Mouse (Mus musculus): ENCODE measurements at regions not wholly inside any gene's neighbourhood (a gene's known extent, or its start where the extent isn't known, plus 50 kb on each side); places are given as distances from the start of the nearest gene placed in this dataset.
"Not testable (repeated sequence)": the region's sequence is repeated elsewhere in the genome, so short reads cannot be mapped to it uniquely, and the experiment has no call there.

DNA sequence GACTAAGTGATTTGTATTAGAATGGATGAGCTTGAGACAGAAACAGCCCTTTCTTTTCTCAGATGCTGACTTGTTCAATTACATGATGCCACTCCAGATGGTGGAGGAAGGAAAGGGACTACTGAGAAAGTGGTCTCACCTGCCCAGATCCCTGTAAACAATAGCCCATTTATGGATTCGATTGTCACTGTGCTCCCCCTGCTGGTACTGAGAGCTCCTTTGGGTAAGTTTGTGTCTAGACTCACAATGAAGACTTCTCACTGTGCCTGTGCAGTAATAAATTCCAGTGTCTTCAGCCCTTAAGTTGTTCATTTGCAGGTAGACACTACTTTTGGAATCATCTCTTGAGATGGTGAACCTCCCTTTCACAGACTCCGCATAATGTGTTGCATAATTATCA lies 847.7 kb downstream of the Adam6a start:
- Histone ChIP-seq H3K27ac (ENCODE audit: insufficient read depth, low read length) (no peak overlapping the region), H3K4me1 (ENCODE audit: control insufficient read depth, insufficient read depth, insufficient read length) (no peaks in the 10 kb centered on the region), H3K36me3 (ENCODE audit: control insufficient read depth, insufficient read depth, low read length) (no peaks in the 10 kb centered on the region), H3K4me3 (ENCODE audit: extremely low read depth, insufficient read depth, insufficient read length) (no peak overlapping the region), H3K27me3 (ENCODE audit: control insufficient read depth, insufficient read depth, low read length) (no peaks in the 10 kb centered on the region)
- TF ChIP-seq POLR2A (IDR thresholded peaks at IDR 0.05; ENCODE audit: low read depth, low read length) (no peak), CTCF (IDR thresholded peaks at IDR 0.05; ENCODE audit: extremely low read depth, insufficient read depth, insufficient read length, insufficient replicate concordance) (no peak)
- DNase-seq (ENCODE audit: low read depth in 1 of 2, low spot score in 2 of 2): no peak
- WGBS: 84% methylated on average over 2 of the region's 2 CpGs

- WGBS: 63% methylated on average over 2 of the region's 2 CpGs
- Histone ChIP-seq H3K36me3 (ENCODE audit: control insufficient read depth, insufficient read depth, low read length) (no peaks in the 10 kb centered on the region), H3K4me3 (ENCODE audit: extremely low read depth, insufficient read depth, insufficient read length) (no peak overlapping the region), H3K27me3 (ENCODE audit: control insufficient read depth, insufficient read depth, low read length) (no peaks in the 10 kb centered on the region), H3K27ac (ENCODE audit: insufficient read depth, low read length) (no peak overlapping the region), H3K4me1 (ENCODE audit: control insufficient read depth, insufficient read depth, insufficient read length) (no peaks in the 10 kb centered on the region)
- TF ChIP-seq CTCF (IDR thresholded peaks at IDR 0.05; ENCODE audit: extremely low read depth, insufficient read depth, insufficient read length, insufficient replicate concordance) (no peak), POLR2A (IDR thresholded peaks at IDR 0.05; ENCODE audit: low read depth, low read length) (no peak)
- no peak for DNase-seq (ENCODE audit: low read depth in 1 of 2, low spot score in 2 of 2)
Measured at GRCm38 (mm10) chr12:114406206-114406605, 862.5 kb downstream of the Adam6a start.

DNA sequence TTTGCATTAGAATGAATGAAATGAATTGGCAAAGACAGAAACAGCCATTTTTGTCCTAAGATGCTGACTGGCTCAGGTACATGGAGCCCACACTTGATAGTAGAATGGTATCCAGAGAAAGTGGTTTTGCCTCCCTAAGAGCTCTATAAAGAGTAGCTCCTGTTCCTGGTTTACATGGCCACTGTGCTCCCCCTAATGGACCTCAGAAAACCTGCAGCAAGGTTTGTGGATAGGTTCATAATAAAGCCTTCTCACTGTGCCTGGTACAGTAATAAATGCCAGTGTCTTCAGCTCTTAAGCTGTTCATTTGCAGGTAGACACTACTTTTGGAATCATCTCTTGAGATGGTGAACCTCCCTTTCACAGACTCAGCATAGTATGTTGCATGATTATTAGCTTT lies 890.8 kb downstream of the Adam6a start:
- TF ChIP-seq POLR2A (IDR thresholded peaks at IDR 0.05; ENCODE audit: low read depth, low read length): no peak
- H3K27ac ChIP-seq (ENCODE audit: insufficient read depth, low read length): no peak overlapping the region
- no peaks in the 10 kb centered on the region for H3K36me3 ChIP-seq (ENCODE audit: control insufficient read depth, insufficient read depth, low read length)
- DNase-seq (ENCODE audit: low read depth in 1 of 2, low spot score in 2 of 2): no peak
- H3K4me3 ChIP-seq (ENCODE audit: extremely low read depth, insufficient read depth, insufficient read length): no peak overlapping the region
- no peaks in the 10 kb centered on the region for H3K27me3 ChIP-seq (ENCODE audit: control insufficient read depth, insufficient read depth, low read length)
- H3K4me1 ChIP-seq (ENCODE audit: control insufficient read depth, insufficient read depth, insufficient read length): no peaks in the 10 kb centered on the region

- Histone ChIP-seq H3K4me1 (ENCODE audit: control insufficient read depth, insufficient read depth, insufficient read length) (no peaks in the 10 kb centered on the region), H3K27ac (ENCODE audit: insufficient read depth, low read length) (no peak overlapping the region), H3K27me3 (ENCODE audit: control insufficient read depth, insufficient read depth, low read length) (no peaks in the 10 kb centered on the region), H3K36me3 (ENCODE audit: control insufficient read depth, insufficient read depth, low read length) (no peaks in the 10 kb centered on the region), H3K4me3 (ENCODE audit: extremely low read depth, insufficient read depth, insufficient read length) (no peak overlapping the region)
- no peak for DNase-seq (ENCODE audit: low read depth in 1 of 2, low spot score in 2 of 2)
- TF ChIP-seq POLR2A (IDR thresholded peaks at IDR 0.05; ENCODE audit: low read depth, low read length) (no peak), CTCF (IDR thresholded peaks at IDR 0.05; ENCODE audit: extremely low read depth, insufficient read depth, insufficient read length, insufficient replicate concordance) (no peak)
- 37% methylated on average over 5 of the region's 5 CpGs for WGBS
Measured at GRCm38 (mm10) chr12:114462037-114462436, 918.3 kb downstream of the Adam6a start.

- H3K27ac ChIP-seq (ENCODE audit: insufficient read depth, low read length): no peak overlapping the region
- H3K36me3 ChIP-seq (ENCODE audit: control insufficient read depth, insufficient read depth, low read length): no peaks in the 10 kb centered on the region
- DNase-seq (ENCODE audit: low read depth in 1 of 2, low spot score in 2 of 2): no peak
- no peaks in the 10 kb centered on the region for H3K27me3 ChIP-seq (ENCODE audit: control insufficient read depth, insufficient read depth, low read length)
- H3K4me3 ChIP-seq (ENCODE audit: extremely low read depth, insufficient read depth, insufficient read length): no peak overlapping the region
- no peaks in the 10 kb centered on the region for H3K4me1 ChIP-seq (ENCODE audit: control insufficient read depth, insufficient read depth, insufficient read length)
- TF ChIP-seq POLR2A (IDR thresholded peaks at IDR 0.05; ENCODE audit: low read depth, low read length) (no peak), CTCF (IDR thresholded peaks at IDR 0.05; ENCODE audit: extremely low read depth, insufficient read depth, insufficient read length, insufficient replicate concordance) (no peak)
Measured at GRCm38 (mm10) chr12:114462566-114462965, 918.9 kb downstream of the Adam6a start.

DNA sequence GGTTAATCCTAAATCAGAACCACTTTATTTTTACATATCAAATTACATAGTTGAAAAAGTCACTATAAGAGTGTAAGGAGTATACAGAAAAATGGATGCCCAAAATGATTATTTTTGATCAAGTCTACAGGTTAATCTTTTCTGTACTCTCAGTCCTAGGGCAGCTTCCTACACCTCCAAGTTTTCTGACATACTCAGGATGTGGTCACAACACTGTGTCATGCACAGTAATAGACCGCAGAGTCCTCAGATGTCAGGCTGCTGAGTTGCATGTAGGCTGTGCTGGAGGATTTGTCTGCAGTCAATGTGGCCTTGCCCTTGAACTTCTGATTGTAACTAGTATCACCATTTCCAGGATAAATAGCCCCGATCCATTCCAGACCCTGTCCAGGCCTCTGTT lies 925.1 kb downstream of the Adam6a start:
- 33% methylated on average over 2 of the region's 2 CpGs for WGBS
- no peak overlapping the region for H3K4me3 ChIP-seq (ENCODE audit: extremely low read depth, insufficient read depth, insufficient read length)
- no peaks in the 10 kb centered on the region for H3K36me3 ChIP-seq (ENCODE audit: control insufficient read depth, insufficient read depth, low read length)
- peak in 1 of 2 experiments; percentile 11 for DNase-seq (ENCODE audit: low read depth in 1 of 2, low spot score in 2 of 2)
- no peak overlapping the region for H3K27ac ChIP-seq (ENCODE audit: insufficient read depth, low read length)
- H3K4me1 ChIP-seq (ENCODE audit: control insufficient read depth, insufficient read depth, insufficient read length): no peaks in the 10 kb centered on the region
- TF ChIP-seq POLR2A (IDR thresholded peaks at IDR 0.05; ENCODE audit: low read depth, low read length): no peak
- TF ChIP-seq CTCF (IDR thresholded peaks at IDR 0.05; ENCODE audit: extremely low read depth, insufficient read depth, insufficient read length, insufficient replicate concordance): no peak
- no peaks in the 10 kb centered on the region for H3K27me3 ChIP-seq (ENCODE audit: control insufficient read depth, insufficient read depth, low read length)

GRCm38 (mm10) chr12:114472678-114473077 lies 929.0 kb downstream of the Adam6a start:
- H3K4me1 ChIP-seq (ENCODE audit: control insufficient read depth, insufficient read depth, insufficient read length); H3K27ac ChIP-seq (ENCODE audit: insufficient read depth, low read length); DNase-seq (ENCODE audit: low read depth in 1 of 2, low spot score in 2 of 2); H3K27me3 ChIP-seq (ENCODE audit: control insufficient read depth, insufficient read depth, low read length); H3K36me3 ChIP-seq (ENCODE audit: control insufficient read depth, insufficient read depth, low read length); H3K4me3 ChIP-seq (ENCODE audit: extremely low read depth, insufficient read depth, insufficient read length): not testable (repeated sequence)

- no peak for DNase-seq (ENCODE audit: low read depth in 1 of 2, low spot score in 2 of 2)
- Histone ChIP-seq H3K27me3 (ENCODE audit: control insufficient read depth, insufficient read depth, low read length) (no peaks in the 10 kb centered on the region), H3K27ac (ENCODE audit: insufficient read depth, low read length) (no peak overlapping the region), H3K4me3 (ENCODE audit: extremely low read depth, insufficient read depth, insufficient read length) (no peak overlapping the region), H3K4me1 (ENCODE audit: control insufficient read depth, insufficient read depth, insufficient read length) (no peaks in the 10 kb centered on the region), H3K36me3 (ENCODE audit: control insufficient read depth, insufficient read depth, low read length) (no peaks in the 10 kb centered on the region)
- 82% methylated on average over 3 of the region's 3 CpGs for WGBS
- TF ChIP-seq CTCF (IDR thresholded peaks at IDR 0.05; ENCODE audit: extremely low read depth, insufficient read depth, insufficient read length, insufficient replicate concordance) (no peak), POLR2A (IDR thresholded peaks at IDR 0.05; ENCODE audit: low read depth, low read length) (no peak)
Measured at GRCm38 (mm10) chr12:114478741-114479140, 935.0 kb downstream of the Adam6a start.

DNA sequence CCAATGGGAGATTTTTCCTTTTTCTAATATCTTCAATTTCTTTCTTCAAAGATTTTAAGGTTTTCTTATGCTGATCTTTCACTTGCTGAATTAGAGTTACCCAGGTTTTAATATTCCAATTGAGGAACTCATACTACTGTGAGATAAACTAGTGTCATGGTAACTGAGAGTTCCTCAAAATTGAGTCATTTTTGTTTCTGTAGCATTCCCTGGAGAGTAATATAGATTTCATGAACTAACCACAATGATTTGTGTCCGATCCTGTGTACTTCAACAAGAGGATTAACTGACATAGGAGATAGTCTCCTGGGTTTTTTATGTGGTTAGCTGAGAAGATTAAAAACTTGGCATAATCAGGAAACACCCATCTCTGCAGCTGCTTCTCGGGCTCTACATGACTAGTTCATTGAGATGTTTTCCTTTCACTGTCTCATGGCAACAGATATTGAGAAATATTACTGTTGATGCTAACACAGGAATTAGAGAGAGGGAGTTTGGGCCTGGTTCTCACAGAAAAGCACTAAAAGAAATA lies 949.9 kb downstream of the Adam6a start:
- H3K4me3 ChIP-seq (ENCODE audit: extremely low read depth, insufficient read depth, insufficient read length); H3K4me1 ChIP-seq (ENCODE audit: control insufficient read depth, insufficient read depth, insufficient read length); H3K27ac ChIP-seq (ENCODE audit: insufficient read depth, low read length); H3K36me3 ChIP-seq (ENCODE audit: control insufficient read depth, insufficient read depth, low read length); H3K27me3 ChIP-seq (ENCODE audit: control insufficient read depth, insufficient read depth, low read length); DNase-seq (ENCODE audit: low read depth in 1 of 2, low spot score in 2 of 2): not testable (repeated sequence)
- whole genome bisulfite sequencing: 17% methylated on average over 2 of the region's 2 CpGs
